Mouse (Mus musculus) megakaryocyte, embryonic 14.5 days (primary cell): Measurements from ENCODE around the gene Slc35d2. TPM values are rescaled to one million over a fixed set of nuclear protein-coding genes. Genes with fewer than 3 reads are reported as not detected.
A peak's percentile ranks its signal among the peaks of the same experiment; 100 is the strongest.

Experiments used
- H3K27me3 ChIP-seq: replicated peaks from 2 replicates; pipeline ENCODE3; 2012; ENCODE audit warnings: inconsistent platforms
- H3K36me3 ChIP-seq: replicated peaks from 2 replicates; pipeline ENCODE3; 2012; ENCODE audit warnings: low read length, inconsistent platforms, mixed read lengths
- H3K4me1 ChIP-seq: 2 replicates; pipeline ENCODE4 v1.6.1; 2012; ENCODE audit warnings: inconsistent platforms
- H3K4me3 ChIP-seq: replicated peaks from 2 replicates; pipeline ENCODE3; 2012; ENCODE audit warnings: moderate library complexity, mild to moderate bottlenecking, inconsistent platforms
- H3K9me3 ChIP-seq: 2 replicates; pipeline ENCODE4 v1.6.1; 2012; ENCODE audit warnings: inconsistent platforms
- FLI1 ChIP-seq: IDR thresholded peaks from 2 replicates; pipeline ENCODE4 v1.6.1; 2012; ENCODE audit warnings: low read length, inconsistent platforms, mixed read lengths
- GATA1 ChIP-seq: IDR thresholded peaks from 3 replicates; pipeline ENCODE4 v1.6.1; 2012; ENCODE audit warnings: mixed read lengths, low read length, inconsistent platforms, borderline replicate concordance
- polyA plus RNA-seq: library from polyadenylated mRNA; stranded (reverse); fragments of >175 nt; gene quantifications from 2 replicates; pipeline ENCODE4 v1.2.3, GENCODE M21; 2012; ENCODE audit warnings: low replicate concordance; ENCODE audit not compliant: insufficient read depth

Gene Slc35d2
- polyA plus RNA-seq: 12.2 TPM in 1 of 2 replicates, not detected in the other

DNA sequence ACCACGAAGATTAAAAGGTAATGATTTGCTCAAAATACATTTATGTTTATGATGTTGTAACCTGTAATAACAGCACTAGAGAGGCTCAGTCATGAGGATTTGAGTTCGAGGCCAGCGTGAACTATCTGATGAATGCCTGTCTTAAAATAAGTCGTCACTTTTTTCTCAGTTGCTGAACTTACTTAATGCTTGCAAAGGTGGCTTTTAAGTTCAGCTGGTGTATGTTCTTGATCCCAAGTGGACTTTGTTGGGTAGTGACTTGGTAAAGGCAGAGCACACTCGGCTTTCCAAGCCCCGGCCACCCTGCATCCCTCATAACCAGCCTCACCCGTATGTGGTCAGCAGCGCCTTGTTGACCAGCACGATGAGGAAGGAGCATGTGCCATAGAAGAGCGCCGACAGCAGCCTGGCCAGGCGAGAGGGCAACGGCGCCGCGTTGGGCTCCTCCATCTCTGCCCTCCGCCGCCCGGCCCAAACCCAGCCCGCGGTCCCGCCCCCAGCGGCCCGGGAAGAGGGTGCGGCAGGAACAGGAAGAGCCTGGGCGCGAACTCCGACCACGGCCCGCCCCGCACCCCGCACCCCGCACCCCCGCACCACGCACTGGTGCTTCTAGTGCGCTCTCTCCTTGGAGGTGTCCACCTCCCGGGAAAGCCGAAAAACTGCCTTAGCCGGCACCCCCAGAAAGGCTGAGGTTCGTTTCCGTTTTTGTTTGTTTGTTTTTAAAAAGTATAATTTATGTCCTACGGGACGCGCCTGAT, at the start of gene Slc35d2:
Gene Slc35d2 (minus strand): TSS at position 511 of the 758 bp plus-strand sequence.
- peaks cover 19% of the 10 kb centered on the region for H3K4me1 ChIP-seq
- H3K9me3 ChIP-seq: no peaks in the 10 kb centered on the region
- H3K36me3 ChIP-seq: peaks cover 19% of the 10 kb centered on the region
- H3K27me3 ChIP-seq: no peaks in the 10 kb centered on the region
- H3K4me3 ChIP-seq: peak within 1 kb of the TSS; percentile 98
- TF ChIP-seq FLI1 (no peak), GATA1 (no peak)

DNA sequence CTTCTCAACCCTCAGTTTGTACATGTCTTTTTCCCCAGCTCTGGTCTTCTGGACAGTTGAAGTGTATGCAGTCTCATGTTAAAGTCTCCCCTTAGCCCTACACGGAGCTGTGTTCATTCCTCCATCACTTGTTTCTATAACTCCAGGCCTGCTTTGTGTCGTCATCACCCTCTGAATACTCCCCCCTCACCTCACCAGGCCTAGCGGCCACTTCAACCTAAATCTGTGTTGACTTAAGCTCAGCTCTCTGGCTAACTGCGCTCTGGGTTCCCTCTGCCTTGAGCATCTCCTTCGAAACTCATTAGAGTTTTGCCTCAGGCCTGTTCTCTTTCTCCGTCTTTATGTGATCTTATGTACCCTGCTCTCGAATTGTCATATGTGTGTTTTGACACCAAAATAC, 48.8 kb upstream of the Slc35d2 start:
- Histone ChIP-seq H3K27me3 (no peaks in the 10 kb centered on the region), H3K9me3 (no peaks in the 10 kb centered on the region), H3K4me3 (no peak overlapping the region), H3K36me3 (peaks cover 23% of the 10 kb centered on the region), H3K4me1 (no peaks in the 10 kb centered on the region)
- no peak for TF ChIP-seq GATA1
- no peak for TF ChIP-seq FLI1

GRCm38 (mm10) chr13:64169746-64170145, 40.6 kb upstream of the Slc35d2 start:
- no peaks in the 10 kb centered on the region for H3K27me3 ChIP-seq
- H3K36me3 ChIP-seq: peaks cover 18% of the 10 kb centered on the region
- 0 out of 2 replicates have a peak, but pooled peaks cover 2% of the 10 kb centered on the region for H3K9me3 ChIP-seq
- no peak overlapping the region for H3K4me3 ChIP-seq
- TF ChIP-seq FLI1 (no peak), GATA1 (no peak)
- no peaks in the 10 kb centered on the region; the same call in 1 of the 2 replicates for H3K4me1 ChIP-seq

- H3K27me3 ChIP-seq: peaks cover 6% of the 10 kb centered on the region
- peaks cover 22% of the 10 kb centered on the region for H3K4me1 ChIP-seq
- TF ChIP-seq GATA1: no peak
- TF ChIP-seq FLI1: no peak
- H3K4me3 ChIP-seq: peak overlapping the region; percentile 97
- H3K36me3 ChIP-seq: no peaks in the 10 kb centered on the region
- 0 out of 2 replicates have a peak, but pooled peaks cover 2% of the 10 kb centered on the region for H3K9me3 ChIP-seq
Observed at GRCm38 (mm10) chr13:64163147-64163715, 34.1 kb upstream of the Slc35d2 start.

- no peak for TF ChIP-seq FLI1
- TF ChIP-seq GATA1: no peak
- Histone ChIP-seq H3K9me3 (0 out of 2 replicates have a peak, but pooled peaks cover 2% of the 10 kb centered on the region), H3K27me3 (peaks cover 6% of the 10 kb centered on the region), H3K4me1 (peaks cover 22% of the 10 kb centered on the region), H3K4me3 (peak overlapping the region; percentile 97), H3K36me3 (no peaks in the 10 kb centered on the region)
Observed at GRCm38 (mm10) chr13:64162626-64163025, 33.5 kb upstream of the Slc35d2 start.

GRCm38 (mm10) chr13:64161916-64162611, 32.9 kb upstream of the Slc35d2 start:
- Histone ChIP-seq H3K27me3 (peaks cover 6% of the 10 kb centered on the region), H3K4me3 (peak overlapping the region; percentile 97), H3K36me3 (no peaks in the 10 kb centered on the region), H3K4me1 (peaks cover 22% of the 10 kb centered on the region), H3K9me3 (0 out of 2 replicates have a peak, but pooled peaks cover 2% of the 10 kb centered on the region)
- TF ChIP-seq GATA1 (no peak), FLI1 (no peak)

- Histone ChIP-seq H3K4me3 (peak within 1 kb of the TSS; percentile 97), H3K9me3 (0 out of 2 replicates have a peak, but pooled peaks cover 2% of the 10 kb centered on the region), H3K36me3 (no peaks in the 10 kb centered on the region), H3K27me3 (peaks cover 8% of the 10 kb centered on the region), H3K4me1 (peaks cover 22% of the 10 kb centered on the region)
- TF ChIP-seq FLI1 (no peak), GATA1 (no peak)
Observed at GRCm38 (mm10) chr13:64161548-64161915, 32.4 kb upstream of the Slc35d2 start, which contains the start of gene Habp4. Habp4 (plus strand) TSS chr13:64161824.

GRCm38 (mm10) chr13:64156966-64157365, 27.8 kb upstream of the Slc35d2 start:
- H3K4me3 ChIP-seq: no peak overlapping the region
- H3K27me3 ChIP-seq: peaks cover 2% of the 10 kb centered on the region
- H3K9me3 ChIP-seq: no peaks in the 10 kb centered on the region
- H3K4me1 ChIP-seq: peaks cover 17% of the 10 kb centered on the region
- TF ChIP-seq GATA1: no peak
- no peak for TF ChIP-seq FLI1
- no peaks in the 10 kb centered on the region for H3K36me3 ChIP-seq

- Histone ChIP-seq H3K9me3 (no peaks in the 10 kb centered on the region), H3K27me3 (peaks cover 2% of the 10 kb centered on the region), H3K4me3 (peak overlapping the region; percentile 21), H3K4me1 (peaks cover 22% of the 10 kb centered on the region), H3K36me3 (no peaks in the 10 kb centered on the region)
- TF ChIP-seq GATA1 (no peak), FLI1 (no peak)
Observed at GRCm38 (mm10) chr13:64155171-64155571, 26.0 kb upstream of the Slc35d2 start.

- no peaks in the 10 kb centered on the region for H3K36me3 ChIP-seq
- peaks cover 2% of the 10 kb centered on the region for H3K27me3 ChIP-seq
- TF ChIP-seq GATA1 (no peak), FLI1 (no peak)
- H3K9me3 ChIP-seq: no peaks in the 10 kb centered on the region
- no peak overlapping the region for H3K4me3 ChIP-seq
- H3K4me1 ChIP-seq: peaks cover 27% of the 10 kb centered on the region
Observed at GRCm38 (mm10) chr13:64154651-64155050, 25.5 kb upstream of the Slc35d2 start.
